Mouse (Mus musculus) CH12.LX (cell line): ENCODE measurements around the gene Prr36. TPM values are rescaled to one million over a fixed set of nuclear protein-coding genes. Genes with fewer than 3 reads are reported as not detected.

Source experiments
- DNase-seq: peaks from one replicate; pipeline ENCODE4 v3.0.0-alpha.2; 2013; ENCODE audit errors: extremely low read depth
- H3K27ac ChIP-seq: 2 replicates; pipeline ENCODE4 v1.5.1; 2012; ENCODE audit warnings: low read depth, mild to moderate bottlenecking, control low read depth, moderate library complexity; ENCODE audit not compliant: insufficient read depth
- H3K27me3 ChIP-seq: replicated peaks from 2 replicates; pipeline ENCODE3; 2012; ENCODE audit warnings: inconsistent platforms
- H3K36me3 ChIP-seq, 2 experiments: replicated peaks in 1 of 2; 2 replicates each; pipeline versions ENCODE3 to v1.6.1; 2012; ENCODE audit warnings: inconsistent platforms in 1 of 2, low read length in 1 of 2, mild to moderate bottlenecking in 1 of 2, mixed read lengths in 1 of 2, moderate library complexity in 1 of 2; ENCODE audit not compliant: control insufficient read depth in 1 of 2, insufficient read depth in 1 of 2
- H3K4me1 ChIP-seq, 2 experiments: 2 replicates each; pipeline ENCODE4 v1.6.1; 2012; ENCODE audit warnings: inconsistent platforms in 1 of 2, moderate library complexity in 1 of 2; ENCODE audit not compliant: insufficient read depth in 2 of 2, control insufficient read depth in 1 of 2
- H3K4me2 ChIP-seq: 2 replicates; pipeline ENCODE4 v1.6.1; 2012; ENCODE audit warnings: low read depth, mild to moderate bottlenecking, control low read depth; ENCODE audit not compliant: poor library complexity, insufficient read depth, severe bottlenecking
- H3K4me3 ChIP-seq, 3 experiments: fragments of 150-350 bp in 1 of 3; sonication (generic) in 1 of 3; replicated peaks in 1 of 3; 2 replicates each; pipeline versions ENCODE3 to v1.5.1; 2011 to 2012; ENCODE audit warnings: low read depth in 2 of 3, low read length in 2 of 3, mild to moderate bottlenecking in 2 of 3, moderate library complexity in 2 of 3, control low read depth in 1 of 3, improper control_type of control experiment in 1 of 3, inconsistent platforms in 1 of 3, mixed read lengths in 1 of 3; ENCODE audit not compliant: poor library complexity in 1 of 3
- H3K79me2 ChIP-seq: replicated peaks from 2 replicates; pipeline ENCODE4 v1.6.1; 2012; ENCODE audit warnings: mild to moderate bottlenecking, moderate library complexity; ENCODE audit not compliant: control insufficient read depth, poor library complexity, insufficient read depth, severe bottlenecking; ENCODE audit errors: extremely low read depth
- H3K9ac ChIP-seq: 2 replicates; pipeline ENCODE4 v1.6.1; 2012; ENCODE audit warnings: low read depth, mild to moderate bottlenecking, control low read depth, moderate library complexity; ENCODE audit not compliant: insufficient read depth
- H3K9me3 ChIP-seq: replicated peaks from 2 replicates; pipeline ENCODE3; 2012; ENCODE audit warnings: low read length, inconsistent platforms, mixed read lengths
- ELF1 ChIP-seq: IDR thresholded peaks from 2 replicates; pipeline ENCODE4 v1.6.1; 2014; ENCODE audit warnings: low read depth, mild to moderate bottlenecking, inconsistent platforms, low read length, improper control_type of control experiment
- MAX ChIP-seq: IDR thresholded peaks from 2 replicates; pipeline ENCODE4 v1.6.1; 2011; ENCODE audit warnings: low read length, improper control_type of control experiment
- MAZ ChIP-seq: IDR thresholded peaks from 2 replicates; pipeline ENCODE4 v1.6.1; 2012; ENCODE audit warnings: low read depth, mild to moderate bottlenecking, inconsistent platforms, low read length, improper control_type of control experiment, moderate library complexity
- MXI1 ChIP-seq: IDR thresholded peaks from 2 replicates; pipeline ENCODE4 v1.6.1; 2011; ENCODE audit warnings: mild to moderate bottlenecking, low read depth, low read length, improper control_type of control experiment
- POLR2A ChIP-seq: IDR thresholded peaks from 2 replicates; pipeline ENCODE4 v1.6.1; 2011; ENCODE audit warnings: low read depth, mild to moderate bottlenecking, improper control_type of control experiment, low read length
- POLR2AphosphoS2 ChIP-seq: IDR thresholded peaks from 2 replicates; pipeline ENCODE4 v1.6.1; 2011; ENCODE audit warnings: low read depth, low read length, improper control_type of control experiment
- RAD21 ChIP-seq: IDR thresholded peaks from 2 replicates; pipeline ENCODE4 v1.6.1; 2011; ENCODE audit warnings: low read depth, mild to moderate bottlenecking, low read length, improper control_type of control experiment, moderate library complexity
- SIN3A ChIP-seq: IDR thresholded peaks from 2 replicates; pipeline ENCODE4 v1.6.1; 2012; ENCODE audit warnings: low read length, improper control_type of control experiment, inconsistent platforms
- TBP ChIP-seq: conservative IDR thresholded peaks from 2 replicates; pipeline ENCODE4 v1.6.1; 2011; ENCODE audit warnings: low read depth, low read length, improper control_type of control experiment
- TCF12 ChIP-seq: IDR thresholded peaks from 2 replicates; pipeline ENCODE4 v1.6.1; 2014; ENCODE audit warnings: low read depth, mild to moderate bottlenecking, inconsistent platforms, low read length, improper control_type of control experiment
- USF2 ChIP-seq: conservative IDR thresholded peaks from 2 replicates; pipeline ENCODE4 v1.6.1; 2011; ENCODE audit warnings: low read depth, low read length, improper control_type of control experiment
- ZMIZ1 ChIP-seq: IDR thresholded peaks from 2 replicates; pipeline ENCODE4 v1.6.1; 2012; ENCODE audit warnings: low read depth, mild to moderate bottlenecking, inconsistent platforms, low read length, improper control_type of control experiment
- ZNF384 ChIP-seq: IDR thresholded peaks from 2 replicates; pipeline ENCODE4 v1.6.1; 2012; ENCODE audit warnings: low read depth, low read length, improper control_type of control experiment, inconsistent platforms
- dilution Hi-C: fragments of 300-500 bp; cut with MboI; formaldehyde crosslinking; loops from 2 replicates; pipeline ENCODE4 v1.14.3; 2020; ENCODE audit warnings: low sequenced_read_pairs; ENCODE audit not compliant: extremely low pct_unique_long_range_greater_than_20kb, extremely low pct_ligation_motif_present
- in situ Hi-C: fragments of 300-500 bp; cut with MboI; formaldehyde crosslinking; loops from 3 replicates; pipeline ENCODE4 v1.14.3; 2019; ENCODE audit warnings: low sequenced_read_pairs, low pct_ligation_motif_present, low pct_unique_long_range_greater_than_20kb, mixed read lengths
- polyA plus RNA-seq: library from polyadenylated mRNA; unstranded; fragments of >175 nt; gene quantifications from 2 replicates; pipeline ENCODE4 v1.2.1, GENCODE M21; 2012; ENCODE audit warnings: low read depth; ENCODE audit not compliant: insufficient read length
- total RNA-seq, 2 experiments: library from RNA; depleted of rRNA; stranded (reverse); fragments of 300-350 nt in 1 of 2; fragments of >200 nt in 1 of 2; gene quantifications; 2 replicates each; pipeline ENCODE4 v1.2.3; 2012 to 2014

Prr36 gene
- total and polyA plus RNA-seq, 3 experiments, result 0.05 to 0.59 (median 0.13) TPM

DNA sequence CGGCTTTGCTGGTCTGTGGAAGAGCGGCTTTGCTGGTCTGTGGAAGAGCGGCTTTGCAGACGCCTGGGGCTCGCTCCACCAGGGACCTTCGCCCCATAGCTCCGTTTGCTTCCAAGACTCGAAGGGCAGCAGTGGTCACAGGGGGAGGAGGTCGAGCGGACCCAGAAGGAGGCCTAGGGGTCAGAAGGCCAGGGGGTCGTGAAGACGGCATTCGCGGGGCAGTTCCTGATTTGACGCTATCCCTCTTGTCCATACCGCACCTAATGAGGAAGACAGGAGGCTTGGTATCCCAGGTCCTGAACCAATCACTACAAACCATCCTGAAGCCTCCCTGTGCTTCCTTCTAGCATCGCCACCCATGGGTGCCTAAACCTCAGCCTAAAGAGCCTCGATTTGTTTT lies 963 bp downstream of the Prr36 start:
- Histone ChIP-seq H3K4me1 (peaks cover 7 to 19% of the 10 kb centered on the region in 2 experiments), H3K79me2 (no peaks in the 10 kb centered on the region), H3K27ac (no peak overlapping the region), H3K36me3 (no peaks in the 10 kb centered on the region), H3K9ac (no peak overlapping the region), H3K4me2 (no peak overlapping the region), H3K9me3 (no peaks in the 10 kb centered on the region), H3K4me3 (no peak overlapping the region), H3K27me3 (no peaks in the 10 kb centered on the region)
- dilution Hi-C loops, result no loop called here
- TF ChIP-seq MXI1 (no peak), MAX (no peak), MAZ (no peak), ZMIZ1 (no peak), POLR2AphosphoS2 (no peak), TCF12 (no peak), USF2 (no peak)
- in situ Hi-C loops, result no loop called here
- DNase-seq, result no peak

DNA sequence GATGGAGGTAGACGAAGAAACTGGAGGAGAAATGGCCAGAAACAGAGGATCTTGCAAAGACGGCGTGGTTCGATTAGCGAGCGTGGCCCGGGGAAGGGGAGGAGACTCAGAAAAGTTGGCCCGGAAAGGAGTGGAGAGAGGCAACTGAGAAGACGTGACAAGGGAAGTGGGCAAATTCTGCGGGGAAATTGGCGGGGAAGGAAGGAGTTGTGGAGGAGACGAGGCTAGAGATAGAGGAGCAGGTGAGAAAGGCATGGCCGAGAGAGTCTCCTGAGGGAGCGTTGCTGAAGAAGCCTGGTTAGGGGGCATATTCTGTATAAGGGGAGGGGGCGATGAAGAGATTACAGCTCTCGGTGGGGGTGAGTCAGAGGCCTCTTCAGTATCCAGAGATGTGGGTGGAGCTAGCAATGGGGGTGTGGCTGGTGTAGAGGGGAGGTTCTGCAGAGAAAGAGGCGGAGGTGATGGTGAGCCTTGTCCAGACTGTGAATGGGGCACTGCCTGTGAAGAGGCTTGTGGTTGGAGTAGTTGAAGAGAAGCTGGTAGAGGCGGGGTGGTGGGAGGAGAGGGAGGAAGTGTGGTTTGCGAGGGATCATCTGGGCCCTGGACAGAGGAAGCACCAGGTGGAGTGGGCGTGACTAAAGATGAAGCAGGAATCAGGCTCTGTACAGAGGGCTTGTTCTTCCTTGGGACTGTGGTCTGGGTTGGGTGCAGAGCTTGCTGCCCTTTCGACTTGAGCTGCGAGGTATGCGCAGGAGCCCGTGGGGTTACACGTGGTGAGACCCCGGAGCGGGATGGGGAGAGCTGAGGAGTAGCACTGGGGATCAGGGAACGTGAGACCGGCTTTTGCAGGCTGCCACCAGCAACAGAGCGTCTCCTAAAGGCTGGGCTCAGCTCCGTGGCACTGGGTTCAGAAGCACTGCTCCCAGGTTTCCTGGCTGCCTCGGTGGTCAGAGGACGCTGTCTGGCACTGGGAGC lies 3.0 kb downstream of the Prr36 start:
- Histone ChIP-seq H3K27ac (no peak overlapping the region), H3K36me3 (peaks cover 0 to 2% of the 10 kb centered on the region in 2 experiments), H3K4me1 (peaks cover 7 to 19% of the 10 kb centered on the region in 2 experiments), H3K9ac (peak overlapping the region; percentile 28; the same call in 1 of the 2 replicates), H3K27me3 (no peaks in the 10 kb centered on the region), H3K4me2 (peak overlapping the region; percentile 92), H3K9me3 (peaks cover 2% of the 10 kb centered on the region), H3K4me3 (peak overlapping the region; percentile 43 to 52 (median 50)), H3K79me2 (no peaks in the 10 kb centered on the region)
- TF ChIP-seq ELF1, result 0 out of 2 replicates have a peak, but pooled peaks have one; percentile 34
- TF ChIP-seq RAD21, result no peak
- no peak for TF ChIP-seq SIN3A
- peak; percentile 63; the same call in 1 of the 2 replicates for TF ChIP-seq MXI1
- no peak for TF ChIP-seq ZNF384
- TF ChIP-seq POLR2A, result no peak; the same call in 1 of the 2 replicates
- 0 out of 2 replicates have a peak, but pooled peaks have one; percentile 19 for TF ChIP-seq TBP
- peak; percentile 83 for DNase-seq
- dilution Hi-C loops (no loop called here), in situ Hi-C loops (no loop called here)
